10 mouse cellular contexts compared by ENCODE assay signal in the genomic region with DNA sequence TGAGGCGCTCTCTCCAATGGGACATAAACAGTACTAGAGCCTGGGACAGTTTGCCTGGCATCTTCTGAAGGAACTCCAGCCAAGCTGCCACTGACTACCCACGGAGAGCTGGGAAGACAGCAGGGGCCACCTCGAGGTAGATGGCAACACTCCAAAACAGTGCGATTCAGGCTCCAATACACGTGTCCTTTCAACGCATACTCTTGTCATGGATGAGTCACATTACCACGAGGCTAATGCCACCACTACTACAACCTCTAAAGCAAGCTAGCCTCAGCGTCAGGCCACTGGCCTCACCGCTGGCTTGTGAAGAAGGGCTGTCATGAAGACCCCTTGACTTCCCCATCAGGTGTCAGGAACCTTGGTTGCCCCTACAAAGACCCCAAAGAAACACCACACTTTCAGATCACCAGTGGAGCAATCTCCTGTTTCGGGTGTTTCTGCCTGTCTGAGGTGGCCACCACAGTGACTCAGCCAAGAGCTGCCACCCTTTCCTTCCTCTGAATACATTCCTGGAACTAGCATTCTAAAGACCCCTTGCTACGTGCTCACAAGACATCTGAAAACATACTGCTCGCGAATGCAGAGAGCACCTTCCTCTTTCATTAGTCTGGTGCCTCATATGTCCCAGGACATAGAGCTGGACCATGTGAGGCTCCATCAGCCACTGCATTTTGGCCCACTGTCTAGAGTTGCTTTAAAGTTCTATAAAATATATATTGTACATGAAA. TPM values are rescaled to one million over a fixed set of nuclear protein-coding genes. Genes with fewer than 3 reads are reported as not detected.
A peak's percentile ranks its signal among the peaks of the same experiment; 100 is the strongest.
DNase-seq lines count a peak whose midpoint lies in the region; ATAC-seq and TF ChIP-seq lines count a peak whose summit lies in the region.
"Had no signal": no experiment of that assay in that cellular context is flagged by ENCODE, and none has a peak within 500 bp of the region (broad histone marks: within the 10 kb centered on the region; RNA-seq: fewer than 3 reads in every experiment).

No protein-coding gene starts in this region.

- peaks cover 3% of the 10 kb centered on the region; the same call in 1 of the 2 replicates for H3K36me3 ChIP-seq in liver, embryonic 11.5 days (ENCODE audit: control insufficient read depth, insufficient read depth, low read length)
- H3K36me3 ChIP-seq in liver, embryonic 12.5 days, result peaks cover 45% of the 10 kb centered on the region
- no peaks in the 10 kb centered on the region for H3K36me3 ChIP-seq in intestine, embryonic 15.5 days

- peak overlapping the region; percentile 39; the same call in 1 of the 2 replicates for H3K4me2 ChIP-seq in liver, embryonic 11.5 days
- peak overlapping the region; percentile 31; the same call in 1 of the 2 replicates for H3K4me2 ChIP-seq in liver, embryonic 12.5 days
- H3K4me2 ChIP-seq in intestine, embryonic 15.5 days (replicated peaks), result no peak overlapping the region
- H3K4me2 ChIP-seq: neural tube, embryonic 13.5 days had no signal

- H3K27me3 ChIP-seq in liver, embryonic 11.5 days (replicated peaks; ENCODE audit: control insufficient read depth, insufficient read depth, low read length), result no peaks in the 10 kb centered on the region
- no peaks in the 10 kb centered on the region for H3K27me3 ChIP-seq in Patski
- H3K27me3 ChIP-seq in liver, embryonic 12.5 days (replicated peaks), result no peaks in the 10 kb centered on the region
- H3K27me3 ChIP-seq in intestine, embryonic 15.5 days (replicated peaks), result no peaks in the 10 kb centered on the region
- H3K27me3 ChIP-seq: neural tube, embryonic 13.5 days had no signal

- DNase-seq in liver, embryonic 11.5 days (ENCODE audit: low spot score), result no peak
- DNase-seq in liver (no peak), Patski (ENCODE audit: low read depth, low spot score) (peak; percentile 12)
- DNase-seq in layer of hippocampus, adult 18-20 months (ENCODE audit: low spot score in 2 of 2), result no peak
- DNase-seq: embryo, embryonic 11 days had no signal

- H3K4me1 ChIP-seq in liver, embryonic 11.5 days (replicated peaks; ENCODE audit: control insufficient read depth, insufficient read depth, low read length), result peaks cover 50% of the 10 kb centered on the region
- peaks cover 90% of the 10 kb centered on the region for H3K4me1 ChIP-seq in liver, embryonic 12.5 days
- H3K4me1 ChIP-seq in intestine, embryonic 15.5 days (replicated peaks), result peaks cover 3% of the 10 kb centered on the region; the same call in 1 of the 2 replicates

- H3K9me3 ChIP-seq in liver, embryonic 11.5 days (ENCODE audit: control insufficient read depth, low read length), result no peaks in the 10 kb centered on the region
- H3K9me3 ChIP-seq in liver, embryonic 12.5 days (replicated peaks), result no peaks in the 10 kb centered on the region
- no peaks in the 10 kb centered on the region for H3K9me3 ChIP-seq in intestine, embryonic 15.5 days
- H3K9me3 ChIP-seq: limb, embryonic 10.5 days; neural tube, embryonic 13.5 days had no signal

- H3K4me3 ChIP-seq in liver, embryonic 11.5 days (ENCODE audit: low read depth, low read length), result no peak overlapping the region
- H3K4me3 ChIP-seq in liver, embryonic 12.5 days, result no peak overlapping the region
- H3K4me3 ChIP-seq in intestine, embryonic 15.5 days (replicated peaks), result no peak overlapping the region
- H3K4me3 ChIP-seq: limb, embryonic 10.5 days; neural tube, embryonic 13.5 days had no signal

- peak overlapping the region; percentile 13; the same call in 1 of the 2 replicates for H3K27ac ChIP-seq in liver, embryonic 11.5 days (ENCODE audit: low read depth, low read length)
- peak overlapping the region; percentile 82 for H3K27ac ChIP-seq in liver, embryonic 12.5 days
- H3K27ac ChIP-seq in intestine, embryonic 15.5 days, result no peak overlapping the region
- H3K27ac ChIP-seq: neural tube, embryonic 13.5 days had no signal

- no peak for ATAC-seq in liver, embryonic 11.5 days (replicated peaks; ENCODE audit: low FRiP score)
- ATAC-seq in Patski, result peak; percentile 40
- ATAC-seq in liver, embryonic 12.5 days, result no peak
- ATAC-seq in neutrophil, adult 5-6 weeks (ENCODE audit: extremely low read depth, insufficient number of reproducible peaks, low FRiP score, poor library complexity, severe bottlenecking), result peak; percentile 37; the same call in 1 of the 2 replicates
- no peak for ATAC-seq in intestine, embryonic 15.5 days

- POLR2A ChIA-PET in Patski (lab: Charles Lee), result interaction anchor here (0.6 kb wide), 1 partner anchor 563 kb away, joined by 4 read pairs; no protein-coding TSS in a partner anchor

- no peak for TF ChIP-seq CTCF in Patski (IDR thresholded peaks at IDR 0.05)

- 60% methylated on average over 13 of the region's 13 CpGs for WGBS in liver, embryonic 11.5 days
- WGBS in liver, embryonic 12.5 days (ENCODE audit: insufficient replicate concordance), result 47% methylated on average over 13 of the region's 13 CpGs
- WGBS in intestine, embryonic 15.5 days, result 89% methylated on average over 13 of the region's 13 CpGs

- CTCF ChIA-PET in Patski (lab: Charles Lee), result no interaction called here

- no peak overlapping the region; the same call in 1 of the 2 replicates for H3K9ac ChIP-seq in liver, embryonic 11.5 days (ENCODE audit: low read depth, low read length)
- peak overlapping the region; percentile 44 for H3K9ac ChIP-seq in liver, embryonic 12.5 days
- H3K9ac ChIP-seq in intestine, embryonic 15.5 days, result no peak overlapping the region
- H3K9ac ChIP-seq: neural tube, embryonic 13.5 days had no signal

- in situ Hi-C loops in Patski (cut with MboI; ENCODE audit: low pct_unique_long_range_greater_than_20kb), result no loop called here

RNA-seq across cellular contexts. Expression of gene Emilin2, which starts 54.8 kb away (rescaled TPM):
- polyA plus RNA-seq in liver, embryonic 11.5 days (2014; fragmentation: Nextera tagmentation; extraction: Ambion mirVana), result 31.3 and 33.4 TPM in 2 replicates
- polyA plus RNA-seq in Patski (2021), result 0.59 TPM
- 28.9 and 31.1 TPM in 2 replicates for polyA plus RNA-seq in liver, embryonic 12.5 days (2016; fragmentation: Nextera tagmentation; extraction: Ambion mirVana)
- 270 and 281 TPM in 2 replicates for total RNA-seq in neutrophil, adult 5-6 weeks (2017)
- polyA plus RNA-seq in intestine, embryonic 15.5 days (2015; fragmentation: Nextera tagmentation; extraction: Ambion mirVana), result 2.6 and 2.7 TPM in 2 replicates
- total RNA-seq in layer of hippocampus, adult 18-20 months (2021), result 1 to 10 TPM; 2.8 to 4.5 TPM

Comparison
In these comparisons a context has a peak if more than half of its experiments do, and no peak if none do; other contexts are left out.
1. ATAC-seq: peak in Patski (single experiment) and neutrophil, adult 5-6 weeks (single experiment); none in liver, embryonic 11.5 days (single experiment), liver, embryonic 12.5 days (single experiment) and intestine, embryonic 15.5 days (single experiment).